Mouse (Mus musculus): Measurements from ENCODE around the gene Olfr988.
"Not testable (repeated sequence)": the region's sequence is repeated elsewhere in the genome, so short reads cannot be mapped to it uniquely, and the experiment has no call there.

Gene Olfr988

GRCm38 (mm10) chr2:85363127-85363526 lies at the start of gene Olfr988:
Olfr988 (minus strand) TSS chr2:85363227.
- not testable (repeated sequence) for DNase-seq (ENCODE audit: low read depth, low spot score)

GRCm38 (mm10) chr2:85409369-85409768 lies 46.3 kb upstream of the Olfr988 start, which contains the start of gene Olfr992:
Olfr992 (minus strand) TSS chr2:85409469.
- no peak for DNase-seq (ENCODE audit: low read depth, low spot score)

- no peak for DNase-seq (ENCODE audit: low read depth, low spot score)
Measured at GRCm38 (mm10) chr2:85339972-85340371, 23.1 kb downstream of the Olfr988 start.

DNA sequence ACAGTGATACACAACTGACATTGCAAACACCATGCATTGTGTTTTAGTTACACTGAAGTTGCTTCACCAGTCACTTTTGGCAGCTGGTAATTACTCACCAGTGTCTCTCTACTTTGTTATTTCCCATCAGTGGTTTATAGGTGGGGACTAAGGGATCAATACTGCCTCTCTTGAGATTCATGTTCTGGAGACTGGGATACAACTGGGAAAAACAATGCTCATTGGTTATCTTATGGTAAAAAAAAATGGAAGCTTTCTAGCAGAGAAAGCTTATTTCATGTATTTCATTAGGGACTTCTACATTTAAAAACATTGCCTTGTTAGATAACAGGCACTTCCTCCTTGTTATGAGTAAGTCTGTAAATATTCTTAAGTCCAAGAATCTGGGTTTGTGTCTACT lies 23.8 kb downstream of the Olfr988 start, which contains the start of gene Olfr987:
TSS of gene Olfr987 (minus strand) at position 101 of the 400 bp plus-strand sequence.
- not testable (repeated sequence) for DNase-seq (ENCODE audit: low read depth, low spot score)

DNA sequence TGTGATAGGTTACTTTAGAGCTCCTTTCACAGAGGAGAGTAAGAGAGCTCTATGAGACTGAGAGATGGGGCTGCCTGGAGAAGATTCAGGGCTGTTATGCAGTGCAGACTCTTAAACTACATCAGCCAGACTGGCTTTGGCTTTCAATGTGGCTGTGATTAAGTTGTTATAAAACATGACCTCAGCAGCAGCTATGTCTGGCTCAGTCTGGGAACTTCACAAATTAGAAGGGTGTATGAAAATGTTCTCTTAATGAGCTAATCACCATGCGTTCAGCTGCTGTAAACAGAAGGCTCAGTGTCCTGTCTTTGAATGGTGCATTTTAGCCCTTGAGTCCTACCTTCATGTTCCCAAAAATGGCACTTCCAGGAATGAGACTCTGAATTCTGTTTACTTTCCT lies 43.9 kb downstream of the Olfr988 start:
- no peak for DNase-seq (ENCODE audit: low read depth, low spot score)

Measured in telencephalon, adult 2 months (tissue).